Mouse (Mus musculus) thymus, postnatal 0 days (tissue): ENCODE data around the gene Selenon. TPM values are rescaled to one million over a fixed set of nuclear protein-coding genes. Genes with fewer than 3 reads are reported as not detected.
"Not testable (repeated sequence)": the region's sequence is repeated elsewhere in the genome, so short reads cannot be mapped to it uniquely, and the experiment has no call there.

Source experiments
- DNase-seq: peaks from one replicate; pipeline ENCODE4 v3.0.0-alpha.2; 2015; ENCODE audit warnings: low spot score
- polyA plus RNA-seq: library from polyadenylated mRNA; unstranded; fragments of >200 nt; fragmentation: Nextera tagmentation; extraction: Ambion mirVana; gene quantifications from 2 replicates; pipeline ENCODE4 v1.2.1, GENCODE M21; 2015

Selenon gene
- polyA plus RNA-seq, 1 experiment from 2014 or later = 6.8 TPM

DNA sequence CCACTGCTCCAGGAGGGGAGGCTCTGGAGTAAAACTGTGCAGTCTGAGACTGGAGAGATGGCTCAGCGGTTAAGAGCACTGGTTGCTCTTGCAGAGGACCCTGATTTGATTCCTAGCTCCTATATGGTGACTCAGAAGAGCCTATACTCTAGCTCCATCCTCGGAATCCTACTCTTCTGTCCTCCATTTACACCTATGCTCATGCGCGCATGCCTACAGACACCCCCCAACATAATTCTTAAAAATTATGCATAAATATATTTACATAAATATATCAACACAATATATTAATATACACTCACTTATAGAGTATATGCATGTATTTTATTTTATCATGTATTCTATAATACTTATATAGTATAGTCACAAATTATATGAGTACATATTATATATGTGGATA is 41.6 kb downstream of the Selenon start:
- no peak for DNase-seq

DNA sequence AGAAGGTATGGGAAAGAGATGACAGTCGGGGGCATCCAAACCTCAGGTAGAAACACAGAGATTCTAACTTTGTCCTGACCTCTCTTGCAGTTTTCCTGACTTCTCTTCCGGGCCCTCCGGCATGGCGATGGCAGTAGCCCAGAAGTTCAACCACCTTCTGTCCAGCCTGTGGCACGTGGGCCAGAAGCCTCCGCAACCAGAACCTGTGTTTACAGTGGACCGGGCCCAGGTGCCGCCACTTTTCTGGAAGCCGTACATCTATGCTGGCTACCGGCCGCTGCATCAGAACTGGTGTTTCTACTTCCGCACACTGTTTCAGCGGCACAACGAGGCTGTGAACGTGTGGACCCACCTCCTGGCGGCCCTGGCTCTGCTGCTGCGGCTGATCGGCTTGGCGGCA is 45.3 kb downstream of the Selenon start:
- DNase-seq = no peak

DNA sequence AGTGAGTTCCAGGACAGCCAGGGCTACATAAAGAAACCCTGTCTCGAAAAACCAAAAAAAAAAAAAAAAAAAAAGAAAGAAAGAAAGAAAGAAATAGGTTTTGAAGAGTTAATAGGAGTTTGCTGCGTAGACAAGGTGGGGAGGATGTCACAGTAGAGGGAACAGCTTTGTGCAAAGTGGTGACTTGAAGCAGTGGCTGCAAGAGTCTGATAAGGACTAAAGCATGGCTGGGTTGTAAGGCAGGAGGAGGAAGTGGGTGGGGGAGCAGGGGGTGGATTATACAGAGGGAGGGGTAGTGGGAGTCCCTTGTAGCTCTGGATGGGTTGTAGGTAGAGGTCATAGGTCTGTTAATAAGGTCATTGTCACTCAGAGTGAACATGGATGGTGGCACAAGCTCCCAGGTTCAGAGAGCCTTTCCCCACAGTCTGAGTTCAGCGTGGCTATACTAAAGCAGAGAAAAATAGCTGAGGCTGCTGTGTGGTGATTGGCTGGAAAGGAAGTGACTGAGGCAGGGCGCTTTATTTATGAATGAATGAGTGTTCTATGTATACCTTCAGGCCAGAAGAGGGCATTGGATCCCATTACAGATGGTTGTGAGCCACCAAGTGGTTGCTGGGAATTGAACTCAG is 45.9 kb downstream of the Selenon start:
- no peak for DNase-seq

DNA sequence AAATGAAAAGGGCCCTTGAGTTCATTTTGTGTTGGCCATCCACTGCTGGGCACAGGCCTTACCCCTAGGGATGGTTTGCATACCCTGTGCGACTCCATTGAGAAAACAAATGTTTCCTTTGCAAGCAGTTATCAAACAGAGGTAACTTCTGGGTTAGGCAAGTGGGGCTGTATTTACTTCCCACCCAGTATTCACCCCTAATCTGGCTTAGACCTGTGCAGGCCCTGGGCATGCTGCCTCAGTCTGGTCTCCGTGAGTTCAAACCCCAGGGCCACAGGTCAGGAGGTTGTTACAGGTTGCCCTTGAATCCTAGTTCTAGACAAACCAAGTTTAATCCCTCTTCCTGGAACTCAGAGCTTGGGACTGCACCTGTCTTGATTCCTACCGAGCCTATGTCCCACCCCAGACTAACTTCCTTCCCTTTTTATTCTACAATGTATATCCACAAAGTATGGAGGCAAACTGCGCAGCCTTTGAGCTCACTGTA is 46.6 kb downstream of the Selenon start:
- DNase-seq = no peak

DNA sequence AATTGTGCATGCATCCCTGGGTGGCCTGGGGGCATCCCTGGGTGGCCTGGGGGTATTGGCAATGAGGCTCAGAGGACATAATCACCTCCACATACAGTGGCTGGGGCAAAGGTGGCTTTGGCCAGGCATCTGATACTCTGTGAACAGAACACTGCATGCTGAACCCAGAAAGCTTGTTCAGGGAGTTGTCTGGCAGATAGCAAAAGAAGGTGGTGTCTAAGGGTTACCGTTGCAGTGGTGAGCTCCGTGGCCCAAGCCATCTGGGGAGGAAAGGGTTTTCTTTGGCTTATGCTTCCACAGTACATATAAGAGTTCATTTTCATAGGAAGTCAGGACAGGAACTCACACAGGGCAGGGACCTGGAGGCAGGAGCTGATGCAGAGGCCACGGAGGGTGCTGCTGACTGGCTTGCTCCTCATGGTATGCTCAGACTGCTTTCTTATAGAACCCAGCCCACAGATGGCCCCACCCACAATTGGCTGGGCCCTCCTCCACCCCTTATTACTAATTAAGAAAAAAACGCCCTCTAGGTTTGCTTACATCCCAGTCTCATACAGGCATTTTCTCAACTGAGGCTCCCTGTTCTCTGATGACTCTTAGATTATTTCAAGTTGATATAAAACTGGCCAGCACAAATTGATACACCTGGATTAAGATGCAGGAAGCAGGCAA is 48.1 kb downstream of the Selenon start:
- DNase-seq = no peak

DNA sequence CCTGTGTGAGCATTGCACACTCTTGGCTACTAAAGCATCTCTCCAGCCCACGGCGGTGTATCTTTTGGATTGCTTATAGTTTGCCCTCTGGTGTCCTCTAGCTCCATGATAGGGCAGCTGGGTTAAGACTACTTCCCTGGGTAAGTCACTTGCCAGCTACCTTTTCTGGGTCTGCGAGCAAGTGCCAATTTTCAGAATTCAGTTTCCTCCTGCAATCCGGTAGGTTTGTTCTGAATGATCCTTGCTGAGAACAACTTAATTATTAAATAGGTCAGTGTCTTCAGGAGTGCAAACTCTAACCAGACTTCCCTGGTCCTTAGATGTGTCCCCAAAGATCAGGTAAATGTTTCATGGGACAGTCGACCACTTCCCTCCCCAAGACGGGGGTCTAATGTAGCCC is 50.9 kb downstream of the Selenon start:
- DNase-seq = no peak

DNA sequence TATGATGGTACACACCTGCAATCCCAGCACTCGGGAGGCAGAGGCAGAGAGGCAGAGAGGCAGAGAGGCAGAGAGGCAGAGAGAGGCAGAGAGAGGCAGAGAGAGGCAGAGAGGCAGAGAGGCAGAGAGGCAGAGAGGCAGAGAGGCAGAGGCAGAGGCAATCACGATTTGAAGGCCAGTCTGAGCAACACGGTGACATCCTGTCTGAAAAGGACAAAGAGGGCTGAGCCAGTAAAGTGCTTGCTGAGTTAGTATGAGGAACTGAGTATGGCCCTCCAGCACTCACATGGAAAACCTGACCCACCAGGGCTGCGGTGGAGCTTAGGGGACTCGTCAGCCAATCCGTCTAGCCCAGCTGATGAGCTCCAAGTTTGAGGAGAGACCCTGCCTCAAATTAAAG is 53.0 kb downstream of the Selenon start:
- not testable (repeated sequence) for DNase-seq

DNA sequence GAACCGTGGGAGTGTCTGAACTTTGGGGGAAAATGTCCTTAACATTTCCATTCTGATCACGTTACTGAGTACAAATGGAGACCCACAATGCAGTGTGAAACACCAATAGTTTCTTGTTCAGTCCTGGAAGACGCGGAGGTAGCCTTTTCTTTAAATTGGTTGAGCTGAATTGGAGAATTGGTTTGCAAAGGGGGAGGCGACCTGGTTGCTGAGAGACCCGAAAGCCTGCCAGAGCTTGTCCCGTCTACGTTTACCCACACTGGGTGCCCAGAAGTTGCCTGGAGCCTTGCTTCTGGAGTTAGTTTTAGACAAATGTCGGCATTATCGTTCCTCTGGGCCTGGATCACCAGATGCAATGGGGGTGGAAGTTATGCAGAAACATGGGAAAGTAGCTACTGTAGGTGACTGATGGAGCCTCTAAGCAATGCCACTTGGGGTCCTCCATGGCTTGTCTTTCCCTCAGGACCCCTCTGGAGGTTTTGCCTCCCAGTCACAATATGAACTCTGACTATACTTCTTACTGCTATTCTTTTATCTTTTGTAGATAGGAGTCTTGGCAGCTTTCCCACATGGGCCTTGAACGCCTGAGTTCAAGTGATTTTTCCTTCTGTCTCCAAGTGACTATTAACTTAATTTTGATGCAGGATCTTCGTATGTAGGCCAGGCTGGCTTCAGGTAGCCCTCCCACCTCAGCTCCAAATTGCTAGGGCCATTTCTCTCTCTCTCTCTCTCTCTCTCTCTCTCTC is 53.8 kb downstream of the Selenon start:
- DNase-seq = no peak

DNA sequence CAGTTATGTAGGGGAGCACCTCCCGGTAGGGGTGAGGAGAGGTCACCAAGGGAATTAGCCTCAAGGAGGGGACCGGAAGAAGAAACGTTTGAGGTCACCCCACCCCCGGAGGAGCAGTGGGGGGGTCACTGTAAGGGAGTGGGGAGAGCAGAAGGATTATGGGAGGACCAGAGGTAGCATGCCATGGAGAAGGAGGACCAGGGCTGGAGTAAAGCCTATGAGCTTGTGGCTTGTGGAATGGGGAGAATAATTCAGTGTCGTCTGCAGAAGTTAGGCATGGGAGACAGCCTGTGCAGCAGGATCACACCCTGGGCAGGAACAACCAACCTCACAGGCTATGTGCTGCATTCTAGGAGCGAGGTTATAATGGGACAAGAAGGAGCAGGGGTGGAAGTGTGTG is 54.7 kb downstream of the Selenon start:
- DNase-seq = no peak

DNA sequence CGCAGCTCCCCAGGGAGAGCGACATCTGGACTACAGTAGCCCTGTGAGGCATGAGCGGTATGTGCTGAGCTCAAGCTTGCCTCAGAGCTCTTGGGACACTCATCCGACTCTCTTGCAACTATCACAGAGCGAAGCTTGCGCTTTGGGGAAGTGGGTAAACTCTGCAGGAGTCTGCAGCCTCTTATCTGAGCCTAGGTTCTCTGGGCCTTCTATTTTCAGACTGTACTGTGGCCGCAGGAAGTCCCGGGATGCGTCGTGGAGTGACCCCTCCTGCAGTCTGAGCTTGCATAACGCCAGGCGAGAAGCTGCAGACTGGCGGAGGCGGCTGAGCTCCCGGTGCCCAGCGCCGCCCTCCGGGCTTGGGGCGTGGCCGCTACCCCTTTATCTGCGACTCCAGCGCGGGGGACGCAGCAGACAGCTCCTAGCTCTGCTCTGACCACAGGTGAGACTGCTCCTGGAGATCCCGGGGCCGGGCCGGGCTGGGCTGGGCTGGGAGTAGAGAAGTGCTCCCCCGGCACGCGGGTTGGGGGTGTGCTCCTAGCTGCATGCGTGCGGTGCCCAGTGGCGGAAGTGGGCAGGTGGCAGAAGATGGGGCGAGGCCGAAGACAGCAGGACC is 55.3 kb downstream of the Selenon start, which contains the start of gene Paqr7:
Gene Paqr7, plus strand, starts transcription at position 103 of the 616 bp plus-strand sequence.
- peak; percentile 42 for DNase-seq

DNA sequence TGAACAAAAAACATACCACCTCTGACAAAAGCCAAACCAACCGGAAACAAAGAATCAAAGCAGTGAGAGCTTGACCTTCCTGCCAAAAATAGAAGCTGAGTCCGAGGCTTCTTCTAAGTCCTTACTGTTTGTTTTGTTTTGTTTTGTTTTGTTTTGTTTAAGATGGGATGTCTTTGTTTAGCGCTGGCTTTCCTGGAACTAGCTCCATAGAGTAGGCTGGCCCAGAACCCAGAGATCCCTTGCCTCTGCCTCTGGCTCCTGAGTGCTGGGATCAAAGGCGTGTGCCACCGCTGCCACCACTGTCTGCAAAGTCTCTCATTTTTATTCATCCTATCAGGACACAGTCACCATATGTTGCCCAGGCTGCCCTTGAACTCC is 56.4 kb downstream of the Selenon start:
- no peak for DNase-seq

DNA sequence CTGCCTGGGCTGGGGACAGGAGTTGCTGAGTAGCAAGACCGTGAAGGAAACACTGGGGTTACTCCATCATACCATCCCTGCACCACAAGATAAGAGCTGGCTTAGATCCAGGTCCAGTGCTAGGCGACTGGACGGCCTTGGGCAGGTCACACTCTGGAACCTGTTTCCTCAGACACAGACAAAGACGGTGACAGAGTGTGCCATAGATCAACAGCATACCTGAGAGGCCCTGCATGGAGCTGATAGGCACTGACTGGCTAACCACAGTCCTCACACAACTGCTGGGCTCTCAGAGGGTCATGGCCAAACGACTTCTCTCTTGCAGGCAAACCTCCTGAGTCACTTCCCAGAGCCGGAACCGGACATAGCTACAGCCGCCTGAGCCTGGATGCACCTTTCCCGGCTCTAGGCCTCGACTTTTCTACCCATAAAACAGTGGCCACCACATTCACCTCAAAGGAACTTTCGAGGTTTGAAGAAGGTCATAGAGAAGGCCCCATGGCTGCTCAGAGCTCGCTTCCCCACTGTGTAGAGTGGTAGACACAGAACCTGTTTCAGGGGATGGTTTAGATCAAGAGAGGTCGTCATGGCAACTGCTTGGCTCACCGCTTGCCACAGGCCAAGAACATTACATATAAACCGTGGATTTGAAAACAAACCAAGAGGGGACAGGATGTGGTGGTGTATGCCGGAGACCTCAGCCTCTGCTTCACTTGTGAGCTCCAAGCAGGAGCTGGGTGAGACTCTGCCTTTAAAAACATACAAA is 57.0 kb downstream of the Selenon start:
- DNase-seq = peak; percentile 92

DNA sequence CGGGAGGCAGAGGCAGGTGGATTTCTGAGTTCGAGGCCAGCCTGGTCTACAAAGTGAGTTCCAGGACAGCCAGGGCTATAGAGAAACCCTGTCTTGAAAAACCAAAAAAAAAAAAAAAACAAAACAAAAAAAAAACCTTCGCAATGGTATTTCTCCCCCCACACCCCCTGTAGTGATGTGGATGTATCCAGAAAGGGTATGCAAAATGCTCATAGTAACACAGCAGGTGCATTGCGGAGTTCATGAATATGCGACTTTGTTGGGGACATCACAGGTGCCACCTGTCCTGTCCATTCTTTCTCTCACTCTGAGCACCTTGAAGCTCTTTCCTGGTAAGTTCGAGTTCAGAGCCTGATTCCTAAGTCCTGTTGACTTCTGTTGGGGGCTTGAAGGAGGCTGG is 57.8 kb downstream of the Selenon start:
- not testable (repeated sequence) for DNase-seq

DNA sequence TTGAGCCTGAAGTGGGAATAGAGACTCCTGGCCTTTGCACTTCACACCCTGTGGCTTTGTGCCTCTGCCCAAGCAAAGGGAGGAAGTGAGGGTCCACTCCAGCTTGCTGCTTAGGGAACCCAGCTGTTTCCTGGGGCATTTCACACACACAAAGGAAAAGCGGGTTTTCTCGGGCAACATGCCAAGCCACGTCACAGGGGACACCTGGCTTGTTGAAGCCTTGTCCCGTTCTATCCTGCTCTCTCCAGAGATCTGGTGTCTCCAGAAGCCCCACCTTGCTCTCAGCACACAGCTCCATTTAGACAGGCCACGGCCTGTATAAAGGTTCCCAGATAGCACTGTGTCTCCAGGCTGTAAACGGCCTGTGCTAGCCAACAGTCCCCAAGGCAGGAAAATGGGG is 60.2 kb downstream of the Selenon start:
- DNase-seq = peak; percentile 19

DNA sequence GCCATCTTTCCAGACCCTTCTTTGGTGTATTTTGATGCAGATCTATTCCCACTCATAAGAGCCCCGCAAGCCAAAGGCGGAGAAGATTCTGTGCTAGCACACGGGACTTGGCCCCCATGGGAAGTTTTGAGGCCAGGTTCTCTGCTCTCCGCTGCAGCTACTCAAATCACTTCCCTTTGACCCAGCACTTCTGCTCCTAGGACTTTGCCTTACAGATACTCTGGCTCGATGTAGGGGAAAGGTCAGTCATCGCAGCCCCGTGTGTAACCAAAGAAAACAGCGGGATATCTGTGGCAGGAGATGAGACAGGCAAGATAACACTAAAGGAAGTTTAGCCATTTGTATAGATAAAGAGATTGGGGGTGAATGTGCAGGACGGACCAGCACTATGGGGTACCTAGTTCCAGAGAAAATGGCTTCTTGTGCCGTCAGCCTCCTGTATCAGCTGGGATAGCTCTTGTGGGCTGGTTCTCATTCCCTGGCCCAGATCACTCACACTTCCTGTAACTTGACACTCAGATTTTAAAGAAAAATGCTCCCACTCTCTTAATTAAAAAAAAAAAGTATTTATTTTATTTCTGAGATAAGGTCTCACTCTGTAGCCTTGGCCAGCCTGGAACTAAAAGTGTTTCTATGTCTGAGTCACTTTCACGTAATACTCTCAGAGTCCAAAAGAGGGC is 61.8 kb downstream of the Selenon start:
- no peak for DNase-seq

DNA sequence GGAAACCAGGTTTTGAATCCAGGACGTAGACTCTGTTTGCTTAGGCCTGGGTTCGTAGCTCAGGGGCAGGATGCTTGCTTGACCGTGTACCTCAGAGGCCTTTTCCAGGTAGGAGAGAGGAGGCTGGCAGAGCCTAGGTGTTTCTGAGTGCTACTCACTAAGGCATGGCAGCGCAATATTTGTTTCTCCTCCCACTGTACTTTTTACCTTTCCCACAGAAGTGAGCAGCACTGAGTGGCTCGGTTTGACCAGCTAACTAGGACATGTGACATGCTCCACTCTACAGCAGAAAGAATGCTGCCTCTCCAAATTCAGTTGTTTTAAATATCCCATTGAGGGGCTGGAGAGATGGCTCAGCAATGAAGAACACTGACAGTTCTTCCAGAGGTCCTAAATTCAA is 63.8 kb downstream of the Selenon start:
- DNase-seq = no peak
